Mouse (Mus musculus): ENCODE data around the gene Zdhhc25. TPM values are rescaled to one million over a fixed set of nuclear protein-coding genes. Genes with fewer than 3 reads are reported as not detected.

Zdhhc25 gene
- not detected in 2 replicates for polyA plus RNA-seq (2015; fragmentation: Nextera tagmentation; extraction: Ambion mirVana)

DNA sequence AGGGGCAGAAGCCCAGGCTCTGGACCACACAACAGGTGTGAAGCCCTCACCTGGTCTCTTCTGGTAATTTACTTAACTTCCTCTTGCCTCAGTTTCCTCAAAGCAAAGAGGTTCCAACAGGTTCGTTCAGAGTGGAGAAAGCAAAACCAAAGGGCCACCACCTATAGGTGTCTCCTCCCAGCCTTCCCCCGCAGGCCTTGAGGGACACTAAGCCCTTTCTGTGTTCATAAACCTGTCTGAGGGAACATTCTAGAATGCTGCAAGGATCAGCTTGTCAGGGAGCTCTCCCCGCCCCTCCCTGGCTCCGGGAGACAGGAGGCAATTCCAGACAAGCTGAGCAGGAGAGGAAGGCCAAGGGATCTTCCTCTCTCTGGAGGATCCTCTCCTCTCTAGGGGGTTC, at the start of gene Zdhhc25:
TSS of gene Zdhhc25 (plus strand) at position 301 of the 400 bp plus-strand sequence.
- Histone ChIP-seq H3K36me3 (ENCODE audit: control insufficient read depth, insufficient read depth, low read length) (no peaks in the 10 kb centered on the region), H3K9ac (ENCODE audit: low read length) (no peak within 1 kb of the TSS), H3K4me1 (replicated peaks; ENCODE audit: control insufficient read depth, insufficient read depth, low read length) (no peaks in the 10 kb centered on the region), H3K27ac (ENCODE audit: low read length) (no peak within 1 kb of the TSS), H3K4me3 (ENCODE audit: low read length) (no peak within 1 kb of the TSS), H3K9me3 (ENCODE audit: control insufficient read depth, low read length) (no peaks in the 10 kb centered on the region), H3K4me2 (ENCODE audit: low read depth, low read length) (no peak within 1 kb of the TSS), H3K27me3 (ENCODE audit: control insufficient read depth, insufficient read depth, low read depth, low read length) (no peaks in the 10 kb centered on the region)
- no peak for ATAC-seq (ENCODE audit: low read depth)
- WGBS = 89% methylated on average over 4 of the region's 4 CpGs

DNA sequence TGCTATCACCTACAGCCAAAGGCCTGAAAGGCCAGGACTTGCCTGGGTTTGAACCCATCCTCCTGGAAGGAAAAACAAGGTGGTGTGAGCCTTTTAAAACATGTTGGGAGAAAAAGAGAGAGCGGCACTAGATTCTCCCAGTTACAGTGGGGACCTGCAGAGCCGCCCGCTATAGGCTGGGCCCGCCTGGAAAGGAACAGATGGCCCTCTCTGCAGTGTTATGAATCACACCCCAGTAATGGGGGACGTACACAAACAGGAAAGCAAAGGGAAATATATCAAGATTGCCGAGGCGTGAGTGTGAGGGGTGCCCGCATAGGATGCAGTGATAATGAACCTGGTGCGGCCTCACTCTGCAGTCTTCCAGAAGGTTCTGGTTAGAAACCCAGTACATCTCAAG, 47.2 kb upstream of the Zdhhc25 start:
- no peak overlapping the region for H3K27ac ChIP-seq (ENCODE audit: low read length)
- H3K36me3 ChIP-seq (ENCODE audit: control insufficient read depth, insufficient read depth, low read length) = no peaks in the 10 kb centered on the region
- H3K27me3 ChIP-seq (ENCODE audit: control insufficient read depth, insufficient read depth, low read depth, low read length) = no peaks in the 10 kb centered on the region
- H3K4me1 ChIP-seq (replicated peaks; ENCODE audit: control insufficient read depth, insufficient read depth, low read length) = no peaks in the 10 kb centered on the region
- WGBS = 81% methylated on average over 9 of the region's 9 CpGs
- H3K4me2 ChIP-seq (ENCODE audit: low read depth, low read length) = no peak overlapping the region
- no peak overlapping the region for H3K4me3 ChIP-seq (ENCODE audit: low read length)
- H3K9me3 ChIP-seq (ENCODE audit: control insufficient read depth, low read length) = no peaks in the 10 kb centered on the region
- no peak overlapping the region for H3K9ac ChIP-seq (ENCODE audit: low read length)
- ATAC-seq (ENCODE audit: low read depth) = no peak

DNA sequence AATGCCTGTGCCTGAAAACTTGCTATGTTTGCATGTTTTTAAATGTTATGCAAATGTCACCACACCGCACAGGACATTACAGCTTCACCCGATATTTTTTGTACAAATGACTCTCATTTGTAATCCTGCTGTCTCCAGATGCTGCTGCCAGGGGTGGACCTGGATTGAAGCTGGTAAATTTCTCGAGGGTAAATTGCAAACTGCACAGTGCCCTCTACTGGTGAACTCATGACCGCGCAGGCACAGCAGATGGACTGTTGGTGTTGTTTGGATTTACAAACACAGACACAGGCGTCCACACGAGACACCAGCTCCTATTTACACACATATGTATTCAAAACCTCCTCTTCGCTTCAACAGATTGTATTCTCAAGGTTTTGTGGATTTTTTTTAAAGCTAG, 44.6 kb upstream of the Zdhhc25 start:
- no peaks in the 10 kb centered on the region for H3K27me3 ChIP-seq (ENCODE audit: control insufficient read depth, insufficient read depth, low read depth, low read length)
- no peaks in the 10 kb centered on the region for H3K9me3 ChIP-seq (ENCODE audit: control insufficient read depth, low read length)
- no peak overlapping the region for H3K4me3 ChIP-seq (ENCODE audit: low read length)
- H3K9ac ChIP-seq (ENCODE audit: low read length) = no peak overlapping the region
- H3K4me2 ChIP-seq (ENCODE audit: low read depth, low read length) = no peak overlapping the region
- H3K4me1 ChIP-seq (replicated peaks; ENCODE audit: control insufficient read depth, insufficient read depth, low read length) = no peaks in the 10 kb centered on the region
- H3K36me3 ChIP-seq (ENCODE audit: control insufficient read depth, insufficient read depth, low read length) = no peaks in the 10 kb centered on the region
- no peak overlapping the region for H3K27ac ChIP-seq (ENCODE audit: low read length)
- no peak for ATAC-seq (ENCODE audit: low read depth)
- 19% methylated on average over 8 of the region's 8 CpGs for WGBS

DNA sequence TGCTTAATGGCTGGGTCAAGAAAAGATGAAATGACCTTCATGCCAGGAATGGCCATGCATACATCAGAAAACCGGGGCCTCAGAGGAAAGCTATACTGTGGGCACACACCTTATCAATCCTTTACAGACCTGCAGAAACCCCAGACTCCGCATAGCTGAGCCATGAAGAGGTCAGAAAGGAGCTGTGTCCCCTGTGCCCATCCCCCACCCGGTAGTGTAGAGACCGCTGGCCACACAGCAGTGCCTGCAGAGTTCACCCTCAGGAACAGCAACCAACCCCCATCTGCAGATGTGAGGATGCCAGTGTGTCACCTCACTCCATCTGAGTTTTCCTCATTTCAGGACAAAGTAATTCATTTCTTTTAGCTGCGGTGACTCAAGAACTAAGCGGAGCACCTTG, 39.5 kb upstream of the Zdhhc25 start:
- WGBS = 46% methylated on average over 6 of the region's 6 CpGs
- no peak overlapping the region for H3K9ac ChIP-seq (ENCODE audit: low read length)

DNA sequence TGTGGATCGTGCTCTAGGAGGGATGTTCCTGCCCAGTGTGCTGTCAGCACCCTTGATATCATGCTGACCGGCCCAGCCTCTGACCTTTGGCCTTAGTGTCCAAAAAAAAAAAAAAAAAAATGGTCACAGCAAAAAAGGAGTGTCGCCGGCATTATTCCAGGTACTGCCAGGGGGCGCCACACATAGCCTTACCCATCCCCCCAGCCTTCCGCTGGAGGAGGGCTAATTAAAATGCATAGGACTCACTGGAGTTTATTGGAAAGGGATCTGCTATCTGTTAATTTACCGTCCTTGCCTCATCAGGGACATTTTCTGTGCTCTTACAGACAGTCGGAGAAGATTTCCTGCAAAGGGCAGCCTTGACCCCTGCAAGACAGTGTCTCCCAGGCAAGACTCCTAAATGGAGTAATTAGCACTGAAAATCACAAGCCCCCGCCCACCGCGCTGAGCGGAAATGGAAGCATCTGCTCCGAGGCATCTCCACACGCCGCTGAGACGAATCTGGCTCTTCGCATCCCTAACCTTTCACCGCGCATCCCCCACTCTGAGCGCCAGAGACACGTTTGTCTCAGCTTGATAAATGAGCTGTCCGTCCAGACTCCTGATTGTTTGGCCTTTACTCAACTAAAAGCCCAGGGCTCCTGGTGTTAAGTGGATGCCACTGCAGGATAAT, 38.9 kb upstream of the Zdhhc25 start:
- no peak overlapping the region for H3K27ac ChIP-seq (ENCODE audit: low read length)
- H3K4me1 ChIP-seq (replicated peaks; ENCODE audit: control insufficient read depth, insufficient read depth, low read length) = no peaks in the 10 kb centered on the region
- WGBS = 4% methylated on average over 22 of the region's 22 CpGs
- H3K4me3 ChIP-seq (ENCODE audit: low read length) = no peak overlapping the region
- no peaks in the 10 kb centered on the region; the same call in 1 of the 2 replicates for H3K27me3 ChIP-seq (ENCODE audit: control insufficient read depth, insufficient read depth, low read depth, low read length)
- H3K36me3 ChIP-seq (ENCODE audit: control insufficient read depth, insufficient read depth, low read length) = no peaks in the 10 kb centered on the region
- no peak overlapping the region for H3K4me2 ChIP-seq (ENCODE audit: low read depth, low read length)
- H3K9me3 ChIP-seq (ENCODE audit: control insufficient read depth, low read length) = no peaks in the 10 kb centered on the region
- no peak overlapping the region for H3K9ac ChIP-seq (ENCODE audit: low read length)
- ATAC-seq (ENCODE audit: low read depth) = no peak

More for the DNA sequence above, 39.5 kb upstream of the Zdhhc25 start:
- no peak overlapping the region for H3K27ac ChIP-seq (ENCODE audit: low read length)
- H3K4me2 ChIP-seq (ENCODE audit: low read depth, low read length) = no peak overlapping the region
- H3K4me1 ChIP-seq (replicated peaks; ENCODE audit: control insufficient read depth, insufficient read depth, low read length) = no peaks in the 10 kb centered on the region
- no peak overlapping the region for H3K4me3 ChIP-seq (ENCODE audit: low read length)
- H3K9me3 ChIP-seq (ENCODE audit: control insufficient read depth, low read length) = no peaks in the 10 kb centered on the region
- ATAC-seq (ENCODE audit: low read depth) = no peak
- no peaks in the 10 kb centered on the region for H3K36me3 ChIP-seq (ENCODE audit: control insufficient read depth, insufficient read depth, low read length)
- no peaks in the 10 kb centered on the region; the same call in 1 of the 2 replicates for H3K27me3 ChIP-seq (ENCODE audit: control insufficient read depth, insufficient read depth, low read depth, low read length)

DNA sequence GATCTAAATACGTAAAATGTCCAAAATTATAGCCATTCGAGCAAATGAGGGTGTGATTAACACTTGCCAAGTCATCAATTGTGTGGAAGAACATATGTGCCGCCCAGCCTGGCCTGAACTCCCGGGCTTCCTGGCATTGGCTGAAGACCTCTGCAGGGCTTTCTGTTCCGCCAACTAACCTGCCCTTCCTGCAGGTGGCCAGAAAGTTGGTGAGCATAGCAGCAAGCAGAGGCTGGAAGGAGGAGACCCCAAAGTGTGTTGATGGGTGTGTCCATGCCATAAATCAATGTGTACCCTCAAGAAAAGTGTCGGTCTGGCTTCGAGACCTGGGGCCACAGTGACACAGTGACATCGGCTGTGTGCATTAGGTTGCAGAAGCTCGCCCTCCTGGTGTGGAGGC, 34.8 kb upstream of the Zdhhc25 start:
- H3K4me3 ChIP-seq (ENCODE audit: low read length) = no peak overlapping the region
- 77% methylated on average over 9 of the region's 9 CpGs for WGBS
- no peaks in the 10 kb centered on the region for H3K9me3 ChIP-seq (ENCODE audit: control insufficient read depth, low read length)
- no peaks in the 10 kb centered on the region; the same call in 1 of the 2 replicates for H3K27me3 ChIP-seq (ENCODE audit: control insufficient read depth, insufficient read depth, low read depth, low read length)
- no peak overlapping the region for H3K4me2 ChIP-seq (ENCODE audit: low read depth, low read length)
- H3K4me1 ChIP-seq (replicated peaks; ENCODE audit: control insufficient read depth, insufficient read depth, low read length) = no peaks in the 10 kb centered on the region
- no peak for ATAC-seq (ENCODE audit: low read depth)
- H3K36me3 ChIP-seq (ENCODE audit: control insufficient read depth, insufficient read depth, low read length) = no peaks in the 10 kb centered on the region
- H3K9ac ChIP-seq (ENCODE audit: low read length) = no peak overlapping the region
- H3K27ac ChIP-seq (ENCODE audit: low read length) = no peak overlapping the region

DNA sequence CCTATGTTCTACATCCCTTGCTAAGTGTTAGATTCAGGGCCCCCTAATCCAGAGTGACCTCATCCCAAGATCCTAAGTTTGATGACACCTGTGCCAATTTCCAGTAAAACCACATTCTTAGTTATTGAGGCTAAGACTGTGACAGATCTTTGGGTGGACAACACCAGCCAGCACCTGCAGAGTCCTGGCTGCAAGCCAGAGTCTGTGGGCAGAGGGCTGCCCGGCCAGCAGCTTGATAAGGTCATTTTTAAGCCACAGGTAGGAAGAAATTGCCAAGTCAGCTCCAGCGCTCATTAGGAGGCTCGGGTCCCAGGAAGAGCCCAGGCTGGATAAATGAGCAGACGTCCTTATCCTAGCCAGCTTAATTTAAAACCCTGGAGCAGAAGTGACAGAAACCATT, 34.3 kb upstream of the Zdhhc25 start:
- H3K4me2 ChIP-seq (ENCODE audit: low read depth, low read length) = no peak overlapping the region
- WGBS = 63% methylated on average over 4 of the region's 4 CpGs
- ATAC-seq (ENCODE audit: low read depth) = no peak
- no peak overlapping the region for H3K4me3 ChIP-seq (ENCODE audit: low read length)
- no peak overlapping the region for H3K27ac ChIP-seq (ENCODE audit: low read length)
- H3K4me1 ChIP-seq (replicated peaks; ENCODE audit: control insufficient read depth, insufficient read depth, low read length) = no peaks in the 10 kb centered on the region
- no peaks in the 10 kb centered on the region for H3K9me3 ChIP-seq (ENCODE audit: control insufficient read depth, low read length)
- H3K27me3 ChIP-seq (ENCODE audit: control insufficient read depth, insufficient read depth, low read depth, low read length) = no peaks in the 10 kb centered on the region; the same call in 1 of the 2 replicates
- H3K9ac ChIP-seq (ENCODE audit: low read length) = no peak overlapping the region
- H3K36me3 ChIP-seq (ENCODE audit: control insufficient read depth, insufficient read depth, low read length) = no peaks in the 10 kb centered on the region

DNA sequence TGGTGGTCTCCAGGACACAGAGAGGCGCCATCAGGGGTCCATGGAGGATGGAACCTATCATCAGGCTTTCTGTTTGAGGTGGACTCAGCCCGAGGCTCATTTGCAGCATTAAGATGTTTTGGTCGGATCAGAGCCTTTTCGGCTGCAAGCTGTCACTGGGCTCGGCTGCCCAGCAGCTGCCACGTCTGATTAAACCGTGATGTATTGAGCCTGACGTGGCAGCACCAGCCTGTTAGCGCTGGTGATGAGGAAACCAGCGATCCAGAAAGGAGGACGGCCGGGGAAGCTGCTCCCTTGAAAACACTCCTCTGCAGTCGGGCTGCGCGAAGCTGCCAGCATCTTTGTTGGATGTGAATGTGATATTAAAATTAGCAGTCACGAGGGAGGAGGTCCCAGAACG, 29.4 kb upstream of the Zdhhc25 start:
- Histone ChIP-seq H3K36me3 (ENCODE audit: control insufficient read depth, insufficient read depth, low read length) (no peaks in the 10 kb centered on the region), H3K4me1 (replicated peaks; ENCODE audit: control insufficient read depth, insufficient read depth, low read length) (no peaks in the 10 kb centered on the region), H3K4me3 (ENCODE audit: low read length) (no peak overlapping the region), H3K27me3 (ENCODE audit: control insufficient read depth, insufficient read depth, low read depth, low read length) (no peaks in the 10 kb centered on the region), H3K9ac (ENCODE audit: low read length) (no peak overlapping the region), H3K9me3 (ENCODE audit: control insufficient read depth, low read length) (no peaks in the 10 kb centered on the region), H3K4me2 (ENCODE audit: low read depth, low read length) (no peak overlapping the region), H3K27ac (ENCODE audit: low read length) (no peak overlapping the region)
- 71% methylated on average over 17 of the region's 17 CpGs for WGBS
- ATAC-seq (ENCODE audit: low read depth) = no peak

DNA sequence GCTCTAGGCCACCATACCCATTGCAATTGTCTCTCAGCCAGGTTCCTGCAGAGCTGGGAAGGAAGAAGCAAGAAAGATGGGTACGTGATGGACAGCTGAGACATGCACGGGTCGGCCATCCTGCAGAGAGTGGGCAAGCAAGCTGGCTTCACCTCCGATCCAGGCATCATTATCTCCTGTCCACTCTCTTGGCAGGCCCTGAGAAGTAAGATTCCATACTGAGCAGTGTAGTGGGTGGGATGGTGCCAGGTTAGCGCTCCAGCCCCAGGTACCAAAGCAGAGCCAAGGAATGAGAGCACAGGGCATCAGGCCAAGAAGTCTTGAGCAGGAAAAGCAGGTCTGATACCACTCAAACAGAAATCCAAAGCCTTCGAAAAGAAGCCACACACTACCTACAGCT, 20.6 kb upstream of the Zdhhc25 start:
- no peaks in the 10 kb centered on the region for H3K9me3 ChIP-seq (ENCODE audit: control insufficient read depth, low read length)
- ATAC-seq (ENCODE audit: low read depth) = no peak
- H3K27me3 ChIP-seq (ENCODE audit: control insufficient read depth, insufficient read depth, low read depth, low read length) = no peaks in the 10 kb centered on the region
- H3K9ac ChIP-seq (ENCODE audit: low read length) = no peak overlapping the region
- no peak overlapping the region for H3K4me2 ChIP-seq (ENCODE audit: low read depth, low read length)
- no peaks in the 10 kb centered on the region for H3K36me3 ChIP-seq (ENCODE audit: control insufficient read depth, insufficient read depth, low read length)
- 80% methylated on average over 6 of the region's 6 CpGs for WGBS
- no peak overlapping the region for H3K4me3 ChIP-seq (ENCODE audit: low read length)
- no peak overlapping the region for H3K27ac ChIP-seq (ENCODE audit: low read length)
- H3K4me1 ChIP-seq (replicated peaks; ENCODE audit: control insufficient read depth, insufficient read depth, low read length) = no peaks in the 10 kb centered on the region

DNA sequence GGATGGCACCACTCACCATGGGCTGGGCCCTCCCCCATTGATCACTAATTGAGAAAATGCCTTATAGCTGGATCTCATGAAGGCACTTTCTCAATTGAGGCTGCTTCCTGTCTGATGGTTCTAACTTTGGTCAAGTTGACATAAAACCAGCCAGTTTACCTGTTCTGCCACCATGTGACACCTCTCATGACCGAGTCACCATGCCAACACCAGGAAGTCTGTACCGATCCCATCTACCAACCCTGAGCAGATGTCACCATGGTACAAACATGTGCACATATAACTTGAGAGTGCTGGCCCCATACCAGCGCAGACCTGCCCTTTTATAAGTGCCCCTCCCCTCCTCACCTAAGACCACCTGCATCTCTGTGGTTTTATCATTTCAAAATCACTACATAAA, 2.4 kb downstream of the Zdhhc25 start:
- Histone ChIP-seq H3K27ac (ENCODE audit: low read length) (no peak overlapping the region), H3K4me1 (replicated peaks; ENCODE audit: control insufficient read depth, insufficient read depth, low read length) (no peaks in the 10 kb centered on the region), H3K36me3 (ENCODE audit: control insufficient read depth, insufficient read depth, low read length) (no peaks in the 10 kb centered on the region), H3K9me3 (ENCODE audit: control insufficient read depth, low read length) (no peaks in the 10 kb centered on the region), H3K4me2 (ENCODE audit: low read depth, low read length) (no peak overlapping the region), H3K4me3 (ENCODE audit: low read length) (no peak overlapping the region), H3K9ac (ENCODE audit: low read length) (no peak overlapping the region), H3K27me3 (ENCODE audit: control insufficient read depth, insufficient read depth, low read depth, low read length) (no peaks in the 10 kb centered on the region)
- ATAC-seq (ENCODE audit: low read depth) = no peak
- WGBS = 92% methylated on average over 3 of the region's 3 CpGs

Data from lung, embryonic 16.5 days (tissue).